Mouse (Mus musculus): Measurements from ENCODE around the gene Rxra. TPM values are rescaled to one million over a fixed set of nuclear protein-coding genes. Genes with fewer than 3 reads are reported as not detected.

Rxra gene
- polyA plus RNA-seq, 2 experiments from 2014 or later: 7.7 to 11.7 TPM

DNA sequence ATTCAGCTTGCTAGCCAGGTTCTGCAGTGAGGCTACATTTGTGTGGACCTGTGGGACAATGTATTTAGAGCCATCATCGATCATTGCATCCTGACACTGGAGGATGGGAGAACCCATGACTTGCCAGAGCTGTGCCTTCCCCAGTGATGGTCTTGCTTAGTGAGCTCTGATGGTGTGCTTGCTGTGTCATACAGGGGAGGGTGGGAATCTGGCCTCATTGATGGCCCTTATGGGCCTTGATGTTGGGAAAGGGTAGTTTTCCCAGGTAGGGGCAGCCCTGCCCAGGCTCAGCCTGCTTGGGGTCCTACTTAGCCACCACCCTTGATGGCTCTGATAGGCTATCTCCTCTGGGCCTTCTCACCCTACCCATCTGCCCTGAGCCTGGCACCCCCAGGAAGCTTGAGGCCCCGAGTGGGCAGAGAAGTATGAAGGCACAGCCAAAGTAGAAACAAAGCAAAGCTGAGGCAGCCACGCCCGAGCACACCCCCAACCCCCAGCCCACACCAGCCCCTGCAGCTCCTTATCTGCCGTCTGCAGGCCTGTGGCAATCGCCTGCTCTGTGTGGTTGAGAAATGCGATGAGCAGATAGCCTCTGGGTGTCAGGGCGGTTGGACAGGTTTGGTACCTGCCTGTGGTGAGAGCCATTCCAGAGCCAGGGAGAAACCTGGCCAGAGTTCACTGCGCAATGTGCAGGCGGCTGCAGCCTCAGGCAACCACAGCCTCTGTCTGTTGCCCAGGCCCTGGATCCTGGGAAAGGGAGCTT, 26.8 kb downstream of the Rxra start:
- ATAC-seq: no peak

DNA sequence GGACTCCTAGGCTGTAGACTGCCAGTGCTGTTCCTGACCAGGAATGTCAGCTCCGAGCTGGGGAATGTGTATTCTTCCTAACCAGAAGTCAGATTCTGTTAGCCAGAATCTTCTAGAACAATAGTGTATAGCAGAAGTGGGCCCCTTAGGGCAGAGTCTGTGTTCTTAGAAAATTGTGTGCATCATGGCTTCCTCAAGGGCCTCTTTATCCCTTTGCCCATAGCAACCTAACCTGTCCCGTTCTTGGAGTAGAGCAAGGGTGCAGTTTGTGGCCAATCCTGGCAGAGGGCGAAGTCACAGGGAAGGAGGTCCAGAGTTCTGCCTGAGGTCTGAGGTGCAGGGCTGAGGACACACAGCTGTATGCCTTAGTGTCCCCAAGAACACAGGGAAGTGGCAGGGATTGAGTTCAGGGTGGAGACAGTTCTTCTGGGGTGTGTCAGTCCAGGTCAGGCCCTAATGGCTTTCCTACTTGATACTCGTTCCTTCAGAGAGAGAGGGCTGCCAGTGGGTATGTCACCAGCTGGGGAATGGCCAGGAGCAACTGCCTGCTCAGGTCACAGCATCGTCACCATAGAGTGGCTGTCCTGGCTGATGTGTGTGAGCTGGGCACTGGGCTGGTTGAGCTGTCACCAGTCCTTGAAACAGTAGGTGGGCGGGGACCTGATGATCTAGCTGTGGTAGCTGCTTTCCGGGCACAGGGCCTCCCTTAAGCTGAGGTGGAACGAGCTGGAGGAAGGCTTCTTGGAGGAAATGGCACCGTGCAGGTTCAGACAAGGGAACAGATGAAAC, 27.8 kb downstream of the Rxra start:
- peak; percentile 77 for ATAC-seq

DNA sequence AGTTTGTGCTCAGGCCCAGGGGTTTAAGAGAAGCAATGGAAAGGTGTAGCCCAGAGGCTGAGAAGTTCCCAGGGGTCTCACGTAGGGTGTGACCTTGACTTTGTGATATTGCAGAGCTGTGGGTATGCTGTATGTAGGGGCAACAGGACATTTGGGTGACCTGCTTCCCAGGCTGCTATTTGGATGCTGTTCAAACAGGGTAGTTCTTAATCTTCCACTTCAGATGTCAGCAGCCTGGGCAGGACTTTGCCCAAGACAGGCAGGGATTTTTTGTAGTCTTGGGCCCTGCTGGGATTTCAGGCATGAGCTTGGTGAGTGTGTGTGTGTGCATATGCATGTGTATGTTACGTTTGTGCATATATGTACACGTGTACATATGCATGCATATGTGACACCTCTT, 28.4 kb downstream of the Rxra start:
- no peak for ATAC-seq

DNA sequence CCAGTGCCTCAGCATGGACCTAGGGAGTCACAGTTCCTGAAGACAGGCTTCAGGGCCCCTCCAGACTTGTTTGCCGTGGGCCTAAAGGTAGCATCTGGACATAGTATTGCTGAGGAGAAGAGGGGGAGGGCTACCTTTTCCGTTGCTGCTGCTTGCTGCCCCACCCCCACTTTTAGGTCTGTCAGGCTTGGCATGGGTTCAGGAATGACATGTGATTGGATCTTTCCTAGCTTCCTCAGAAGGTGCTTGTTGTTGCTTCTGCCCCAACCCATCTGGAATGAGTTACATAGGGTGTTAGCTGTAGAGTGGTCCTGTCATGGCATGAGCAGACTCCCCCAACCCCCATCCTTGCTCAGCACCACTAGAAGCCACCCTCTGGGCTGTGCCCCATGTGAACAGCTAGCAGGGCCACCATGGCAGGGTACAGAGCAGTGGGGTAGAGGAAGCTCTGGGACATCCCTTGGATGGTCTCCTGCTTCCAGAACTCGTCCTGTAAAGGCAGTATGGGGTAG, 34.7 kb downstream of the Rxra start:
- no peak for ATAC-seq

GRCm38 (mm10) chr2:27712626-27713025, 36.4 kb downstream of the Rxra start:
- peak; percentile 36 for ATAC-seq

DNA sequence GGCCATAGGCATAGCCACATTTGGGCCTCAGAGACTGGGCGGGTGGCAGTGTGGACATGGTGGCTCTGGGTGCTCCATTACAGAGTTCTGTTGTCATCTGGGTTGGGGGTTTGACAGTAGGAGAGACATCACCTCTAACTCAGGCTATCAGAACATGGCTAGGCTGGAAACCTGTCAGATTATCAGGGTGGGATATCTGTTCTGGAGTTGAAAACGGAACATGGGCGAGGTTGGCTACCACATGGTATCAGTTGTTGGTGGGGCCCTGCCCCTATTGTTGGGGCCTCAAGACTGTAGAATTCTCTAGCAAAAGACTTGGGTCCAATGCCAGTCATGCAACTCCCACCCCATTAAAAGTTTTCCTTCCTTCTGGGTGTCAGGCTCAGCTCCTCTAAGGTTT, 37.1 kb downstream of the Rxra start:
- ATAC-seq: no peak

GRCm38 (mm10) chr2:27714131-27714530, 37.9 kb downstream of the Rxra start:
- ATAC-seq: no peak

- ATAC-seq: no peak
These were observed 39.0 kb downstream of the Rxra start for GRCm38 (mm10) chr2:27715221-27715620.

GRCm38 (mm10) chr2:27716339-27716738, 40.1 kb downstream of the Rxra start:
- ATAC-seq: no peak

GRCm38 (mm10) chr2:27718191-27718590, 42.0 kb downstream of the Rxra start:
- no peak for ATAC-seq

- no peak for ATAC-seq
These were observed 43.4 kb downstream of the Rxra start for GRCm38 (mm10) chr2:27719601-27720000.

GRCm38 (mm10) chr2:27721611-27722010, 45.4 kb downstream of the Rxra start:
- no peak for ATAC-seq

DNA sequence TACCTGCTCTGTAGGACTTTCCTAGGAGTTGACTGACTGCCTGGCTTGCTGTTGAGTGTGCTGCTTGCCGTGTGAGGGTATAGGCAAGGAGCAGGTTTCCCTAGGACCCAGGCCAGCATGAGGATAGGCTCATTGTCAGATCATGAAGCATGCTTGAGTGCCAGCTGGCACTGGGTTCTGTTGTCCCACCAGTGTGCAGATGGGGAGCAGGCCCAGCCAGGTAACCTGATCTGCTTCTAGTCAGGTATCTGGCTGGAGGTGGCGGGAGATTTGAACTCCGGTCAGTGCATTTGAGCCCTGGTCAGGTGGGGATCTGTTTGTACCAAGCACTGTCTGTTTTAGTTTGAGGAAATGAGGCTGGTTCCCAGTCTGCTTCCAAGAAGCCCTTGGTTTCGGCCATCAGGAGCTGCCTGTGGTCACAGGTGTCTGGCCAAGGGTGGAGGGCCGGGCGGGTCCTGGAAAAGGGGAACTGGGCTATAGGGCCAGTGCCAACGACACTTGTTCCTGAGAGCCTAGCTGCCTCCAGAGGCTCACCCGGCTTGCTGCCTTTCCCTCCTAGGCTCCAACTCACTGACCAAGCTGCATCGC, 48.6 kb downstream of the Rxra start:
- no peak for ATAC-seq

GRCm38 (mm10) chr2:27727994-27728854, 52.0 kb downstream of the Rxra start:
- ATAC-seq: peak; percentile 57

GRCm38 (mm10) chr2:27729009-27729408, 52.8 kb downstream of the Rxra start:
- peak; percentile 28 for ATAC-seq

DNA sequence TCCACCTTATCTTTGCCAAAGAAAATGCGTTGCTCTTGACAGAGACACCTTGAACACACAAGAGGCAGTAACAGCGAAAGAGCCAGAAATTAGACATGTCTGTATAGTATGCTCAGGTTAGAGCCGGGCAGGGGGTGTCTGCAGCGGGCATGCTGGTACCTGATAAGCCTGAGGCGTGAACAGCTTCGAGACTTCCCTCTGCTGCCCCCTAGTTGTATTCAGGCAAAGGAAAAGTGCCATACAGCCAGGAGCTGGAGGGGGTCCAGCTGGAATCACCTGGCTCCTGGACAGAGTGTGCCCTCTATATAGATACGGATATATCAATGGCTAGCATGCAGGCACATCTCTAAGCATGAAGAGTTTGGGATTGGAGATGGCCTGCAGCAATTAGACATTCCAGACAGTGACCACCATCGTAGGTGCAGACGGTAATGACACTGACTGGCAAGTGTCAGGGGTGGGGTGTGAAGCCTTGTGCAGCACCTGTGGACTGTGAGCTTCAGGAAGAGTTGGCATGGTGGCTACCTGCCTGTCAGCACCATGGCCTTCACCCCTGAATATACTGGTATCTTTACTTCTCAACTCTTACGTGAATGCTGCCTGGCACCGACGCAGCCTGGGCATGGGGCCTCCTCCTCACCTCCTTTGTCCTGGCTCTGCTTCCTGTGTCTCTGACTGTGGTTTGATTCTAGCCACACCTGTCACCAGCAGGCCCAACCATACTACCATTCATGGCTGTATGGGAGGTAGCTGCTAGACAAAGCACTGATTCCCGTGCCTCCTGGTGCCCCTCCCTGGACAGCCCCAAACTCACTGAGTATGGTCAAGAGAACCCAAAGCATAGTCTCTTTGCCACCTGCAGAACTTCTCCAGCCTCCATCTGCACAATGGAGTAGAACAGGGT, 54.0 kb downstream of the Rxra start:
- ATAC-seq: no peak

- ATAC-seq: no peak
These were observed 56.8 kb downstream of the Rxra start for GRCm38 (mm10) chr2:27733021-27733420.

- no peak for ATAC-seq
These were observed 58.1 kb downstream of the Rxra start for GRCm38 (mm10) chr2:27734328-27734727.

GRCm38 (mm10) chr2:27734800-27735199, 58.6 kb downstream of the Rxra start:
- ATAC-seq: no peak

DNA sequence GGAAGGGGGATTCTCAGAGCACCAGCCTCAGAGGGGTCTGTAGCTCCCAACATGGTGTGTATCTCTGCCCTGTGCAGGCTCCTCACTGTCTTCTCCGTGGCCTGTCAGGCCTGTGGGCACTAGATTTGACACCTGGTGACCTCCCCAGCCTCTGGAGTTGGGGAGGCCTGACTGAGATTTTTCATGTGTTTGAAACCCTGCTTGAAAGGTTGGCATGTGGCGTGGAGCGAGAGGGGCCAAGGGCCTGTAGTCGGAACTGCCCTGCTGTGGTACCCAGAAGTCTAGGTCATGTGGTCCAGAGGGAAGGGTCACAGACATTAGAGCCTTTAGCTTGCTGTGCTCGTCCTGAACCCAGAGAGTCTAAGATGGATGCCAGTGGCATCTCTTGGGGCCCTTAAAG, 60.6 kb downstream of the Rxra start:
- no peak for ATAC-seq

- ATAC-seq: no peak
These were observed 62.2 kb downstream of the Rxra start for GRCm38 (mm10) chr2:27738396-27738795.

Data from activated CD4-positive, CD25-positive, alpha-beta regulatory T cell, adult 4 months (primary cell).